ENCODE assay signal across 23 mouse cellular contexts in the genomic region with DNA sequence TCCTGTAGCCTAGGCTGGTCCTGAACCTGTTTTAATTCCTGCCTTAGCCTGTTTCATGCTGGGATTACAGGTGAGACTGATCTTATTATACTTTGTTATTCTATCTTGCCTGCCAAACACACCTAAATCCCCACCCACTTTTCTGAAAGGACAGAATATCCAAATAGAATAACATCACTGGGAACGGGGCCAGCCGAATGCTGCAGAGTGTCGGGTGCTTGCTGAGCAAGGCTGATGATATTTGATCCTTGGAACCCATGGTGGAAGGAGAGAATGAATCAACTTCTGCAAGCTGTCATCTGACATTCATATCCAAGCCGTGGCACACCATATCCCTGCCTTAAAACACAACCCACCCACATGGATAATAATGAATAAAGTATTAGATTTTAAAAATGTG. TPM values are rescaled to one million over a fixed set of nuclear protein-coding genes. Genes with fewer than 3 reads are reported as not detected.
DNase-seq lines count a peak whose midpoint lies in the region; ATAC-seq and TF ChIP-seq lines count a peak whose summit lies in the region.
"Had no signal": no experiment of that assay in that cellular context is flagged by ENCODE, and none has a peak within 500 bp of the region (broad histone marks: within the 10 kb centered on the region; RNA-seq: fewer than 3 reads in every experiment).

No protein-coding gene starts in this region.

- intact Hi-C loops in heart, adult 2 months (cut with DNase I), result no loop called here

- no peak overlapping the region for H3K27ac ChIP-seq in lung, embryonic 14.5 days (ENCODE audit: low read depth)
- no peak overlapping the region for H3K27ac ChIP-seq in heart, adult 2 months
- no peak overlapping the region for H3K27ac ChIP-seq in forebrain, embryonic 14.5 days (ENCODE audit: low read depth, low read length)
- H3K27ac ChIP-seq: hindbrain, embryonic 10.5 days; hindbrain, postnatal 0 days; kidney, postnatal 0 days; limb, embryonic 12.5 days; liver, embryonic 12.5 days; lung, embryonic 15.5 days; macrophage; midbrain, embryonic 10.5 days had no signal

- no peak for TF ChIP-seq EP300 in heart, adult 2 months (IDR thresholded peaks at IDR 0.05; ENCODE audit: insufficient read depth, low read depth, low read length)

- TF ChIP-seq POLR2A in heart, adult 2 months (IDR thresholded peaks at IDR 0.05; ENCODE audit: insufficient read depth, low read depth, low read length), result no peak

- WGBS in lung, embryonic 14.5 days, result 36% methylated on average over 4 of the region's 4 CpGs
- WGBS in heart, adult 2 months, result 50% methylated on average over 4 of the region's 4 CpGs
- 81% methylated on average over 4 of the region's 4 CpGs for WGBS in forebrain, embryonic 14.5 days

- no peak overlapping the region for H3K4me3 ChIP-seq in lung, embryonic 14.5 days (ENCODE audit: low read depth, low read length)
- no peak overlapping the region for H3K4me3 ChIP-seq in heart, adult 2 months
- H3K4me3 ChIP-seq in forebrain, embryonic 14.5 days (ENCODE audit: low read depth, low read length), result no peak overlapping the region
- H3K4me3 ChIP-seq: hindbrain, embryonic 10.5 days; limb, embryonic 12.5 days; liver, embryonic 12.5 days; lung, embryonic 15.5 days; midbrain, embryonic 10.5 days had no signal

- ATAC-seq in lung, embryonic 14.5 days (ENCODE audit: insufficient read depth), result no peak
- ATAC-seq in forebrain, embryonic 14.5 days, result no peak
- ATAC-seq: hindbrain, postnatal 0 days; intestine, postnatal 0 days; liver, embryonic 12.5 days had no signal

- H3K4me1 ChIP-seq in lung, embryonic 14.5 days (ENCODE audit: insufficient read depth), result peaks cover 7% of the 10 kb centered on the region
- H3K4me1 ChIP-seq in heart, adult 2 months (ENCODE audit: control insufficient read depth, insufficient read depth, low read length), result peaks cover 6% of the 10 kb centered on the region
- H3K4me1 ChIP-seq in forebrain, embryonic 14.5 days (ENCODE audit: control insufficient read depth, insufficient read depth, low read length), result peaks cover 11% of the 10 kb centered on the region

- H3K36me3 ChIP-seq in lung, embryonic 14.5 days (ENCODE audit: insufficient read depth), result no peaks in the 10 kb centered on the region
- peaks cover under 1% of the 10 kb centered on the region; the same call in 1 of the 2 replicates for H3K36me3 ChIP-seq in heart, adult 2 months (ENCODE audit: control insufficient read depth, insufficient read depth, low read length)
- no peaks in the 10 kb centered on the region for H3K36me3 ChIP-seq in forebrain, embryonic 14.5 days (ENCODE audit: control insufficient read depth, insufficient read depth, low read length)
- H3K36me3 ChIP-seq: hindbrain, embryonic 10.5 days; limb, embryonic 12.5 days; liver, embryonic 12.5 days; lung, embryonic 15.5 days; midbrain, embryonic 10.5 days had no signal

- peaks cover under 1% of the 10 kb centered on the region; the same call in 1 of the 2 replicates for H3K79me2 ChIP-seq in heart, adult 2 months (replicated peaks; ENCODE audit: control insufficient read depth, insufficient read depth, low read length)

- TF ChIP-seq CTCF in lung, embryonic 14.5 days (IDR thresholded peaks at IDR 0.05; ENCODE audit: low read depth), result no peak
- no peak for TF ChIP-seq CTCF in heart, adult 2 months (IDR thresholded peaks at IDR 0.05)

- H3K9ac ChIP-seq in lung, embryonic 14.5 days, result no peak overlapping the region
- no peak overlapping the region for H3K9ac ChIP-seq in heart, adult 2 months (ENCODE audit: low read depth, low read length)
- no peak overlapping the region for H3K9ac ChIP-seq in forebrain, embryonic 14.5 days (ENCODE audit: low read length)
- H3K9ac ChIP-seq: limb, embryonic 12.5 days; liver, embryonic 12.5 days; lung, embryonic 15.5 days had no signal

- no peaks in the 10 kb centered on the region for H3K27me3 ChIP-seq in lung, embryonic 14.5 days (ENCODE audit: insufficient read depth, low read length)
- H3K27me3 ChIP-seq in heart, adult 2 months (ENCODE audit: control insufficient read depth, insufficient read depth, low read length), result no peaks in the 10 kb centered on the region
- no peaks in the 10 kb centered on the region for H3K27me3 ChIP-seq in forebrain, embryonic 14.5 days (replicated peaks; ENCODE audit: control insufficient read depth, insufficient read depth, low read length)
- H3K27me3 ChIP-seq: limb, embryonic 12.5 days; liver, embryonic 12.5 days; lung, embryonic 15.5 days had no signal

- H3K4me2 ChIP-seq in lung, embryonic 14.5 days, result no peak overlapping the region
- H3K4me2 ChIP-seq in forebrain, embryonic 14.5 days (ENCODE audit: low read length), result no peak overlapping the region
- H3K4me2 ChIP-seq: limb, embryonic 12.5 days; liver, embryonic 12.5 days; lung, embryonic 15.5 days had no signal

- no peaks in the 10 kb centered on the region for H3K9me3 ChIP-seq in lung, embryonic 14.5 days (ENCODE audit: low read depth, low read length)
- H3K9me3 ChIP-seq in forebrain, embryonic 14.5 days (replicated peaks; ENCODE audit: control insufficient read depth, low read length), result no peaks in the 10 kb centered on the region
- H3K9me3 ChIP-seq: lung, embryonic 15.5 days had no signal

- DNase-seq in gastrocnemius, adult 18-20 months (ENCODE audit: low spot score), result peak; percentile 45
- DNase-seq in gastrocnemius, adult 8-10 months (ENCODE audit: low spot score in 2 of 2), result no peak
- DNase-seq in lung, embryonic 14.5 days, result peak; percentile 48
- no peak for DNase-seq in lung, adult 18-20 months
- peak; percentile 69 for DNase-seq in adrenal gland, postnatal 25 days
- no peak for DNase-seq in heart, adult 2 months
- no peak for DNase-seq in forebrain, embryonic 14.5 days (ENCODE audit: low spot score)
- DNase-seq: cerebellum, adult 8-10 months; gastrocnemius, postnatal 25 days; right cerebral cortex, postnatal 4 days had no signal

RNA-seq across cellular contexts. Expression of a gene that starts 3.1 kb away (rescaled TPM):
- 10 to 100 TPM; 37.1 to 42.1 TPM for total RNA-seq in gastrocnemius, adult 18-20 months (2021)
- 10 to 100 TPM; 27.0 to 38.6 (median 28.7) TPM for total RNA-seq in gastrocnemius, adult 8-10 months (2022)
- 89.4 and 91.5 TPM in 2 replicates for polyA plus RNA-seq in lung, embryonic 14.5 days (2014; fragmentation: Nextera tagmentation; extraction: Ambion mirVana)
- 47.8 and 69.8 TPM in 2 replicates for total RNA-seq in adrenal gland, postnatal 25 days (2021)
- total RNA-seq in heart, adult 2 months (2021), result 10 to 100 TPM; 55.7 to 55.8 TPM
- 23.8 and 44.7 TPM in 2 replicates for polyA plus RNA-seq in heart, adult 2 months (2012; rRNA removed)
- 84.4 and 99.1 TPM in 2 replicates for polyA plus RNA-seq in forebrain, embryonic 14.5 days (2014; fragmentation: Nextera tagmentation; extraction: Ambion mirVana)

RNA-seq across cellular contexts. Expression of a gene that starts 5.0 kb away (rescaled TPM):
- not detected for total RNA-seq in gastrocnemius, adult 18-20 months (2021)
- total RNA-seq in gastrocnemius, adult 8-10 months (2022), result not detected
- polyA plus RNA-seq in lung, embryonic 14.5 days (2014; fragmentation: Nextera tagmentation; extraction: Ambion mirVana), result 0.19 and 0.82 TPM in 2 replicates
- total RNA-seq in adrenal gland, postnatal 25 days (2021), result not detected in 2 replicates
- total RNA-seq in heart, adult 2 months (2021), result under 1 TPM in 1 of 2 experiments, not detected in 1; 0.52 TPM
- 0.14 and 0.29 TPM in 2 replicates for polyA plus RNA-seq in heart, adult 2 months (2012; rRNA removed)
- not detected in 2 replicates for polyA plus RNA-seq in forebrain, embryonic 14.5 days (2014; fragmentation: Nextera tagmentation; extraction: Ambion mirVana)
- total RNA-seq: gastrocnemius, postnatal 25 days; hindbrain, postnatal 0 days; layer of hippocampus, postnatal 14 days; left cerebral cortex, postnatal 10 days; monocyte, adult 5-6 weeks had no signal
- polyA plus RNA-seq: hindbrain, postnatal 0 days; intestine, postnatal 0 days; kidney, postnatal 0 days; macrophage; midbrain, embryonic 10.5 days; neural tube, embryonic 11.5 days had no signal

RNA-seq across cellular contexts. Expression of a gene that starts 33.5 kb away (rescaled TPM):
- not detected for total RNA-seq in gastrocnemius, adult 18-20 months (2021)
- total RNA-seq in gastrocnemius, adult 8-10 months (2022), result not detected
- polyA plus RNA-seq in lung, embryonic 14.5 days (2014; fragmentation: Nextera tagmentation; extraction: Ambion mirVana), result 0.37 TPM in 1 of 2 replicates, not detected in the other
- total RNA-seq in adrenal gland, postnatal 25 days (2021), result not detected in 2 replicates
- not detected for total RNA-seq in heart, adult 2 months (2021)
- polyA plus RNA-seq in heart, adult 2 months (2012; rRNA removed), result 0.08 and 0.23 TPM in 2 replicates
- 0.50 and 0.62 TPM in 2 replicates for polyA plus RNA-seq in forebrain, embryonic 14.5 days (2014; fragmentation: Nextera tagmentation; extraction: Ambion mirVana)
- total RNA-seq: gastrocnemius, postnatal 25 days had no signal

RNA-seq across cellular contexts. Expression of a gene that starts 59.1 kb away (rescaled TPM):
- 10 to 100 TPM; 20.2 to 22.4 TPM for total RNA-seq in gastrocnemius, adult 18-20 months (2021)
- 10 to 100 TPM; 19.5 to 22.5 (median 19.8) TPM for total RNA-seq in gastrocnemius, adult 8-10 months (2022)
- polyA plus RNA-seq in lung, embryonic 14.5 days (2014; fragmentation: Nextera tagmentation; extraction: Ambion mirVana), result 103 and 104 TPM in 2 replicates
- total RNA-seq in adrenal gland, postnatal 25 days (2021), result 79.5 TPM in 2 replicates
- total RNA-seq in heart, adult 2 months (2021), result 10 to 100 TPM; 29.5 to 32.5 TPM
- 41.6 and 50.5 TPM in 2 replicates for polyA plus RNA-seq in heart, adult 2 months (2012; rRNA removed)
- polyA plus RNA-seq in forebrain, embryonic 14.5 days (2014; fragmentation: Nextera tagmentation; extraction: Ambion mirVana), result 81.7 and 94.8 TPM in 2 replicates

Comparison
In these comparisons a context has a peak if more than half of its experiments do, and no peak if none do; other contexts are left out.
1. DNase-seq: peak in gastrocnemius, adult 18-20 months (single experiment), lung, embryonic 14.5 days (single experiment) and adrenal gland, postnatal 25 days (single experiment); none in gastrocnemius, adult 8-10 months (0 of 2), lung, adult 18-20 months (0 of 2), heart, adult 2 months (0 of 2) and forebrain, embryonic 14.5 days (single experiment).